Mouse (Mus musculus): ENCODE data around the gene Agfg1. TPM values are rescaled to one million over a fixed set of nuclear protein-coding genes. Genes with fewer than 3 reads are reported as not detected.

The Agfg1 gene
- polyA plus RNA-seq, 1 experiment from 2014 or later: 32.3 TPM

DNA sequence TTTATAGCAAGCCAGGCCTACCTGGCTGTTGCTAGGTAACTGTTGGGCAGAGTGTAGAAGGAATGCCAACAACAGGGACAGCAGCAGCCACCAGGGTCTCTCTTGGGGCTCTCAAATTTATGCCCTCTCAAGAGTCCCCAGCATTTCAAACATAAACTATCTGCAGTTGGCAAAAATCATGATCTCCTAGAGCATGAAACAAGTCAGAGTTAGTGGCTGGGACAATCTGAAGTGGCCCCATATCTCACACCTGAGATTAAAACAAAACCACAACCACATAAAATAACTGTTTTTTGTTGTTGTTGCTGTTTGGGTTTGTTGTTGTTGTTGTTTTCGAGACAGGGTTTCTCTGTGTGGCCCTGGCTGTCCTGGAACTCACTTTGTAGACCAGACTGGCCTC, 8.5 kb upstream of the Agfg1 start:
- Histone ChIP-seq H3K27ac (replicated peaks) (no peak overlapping the region), H3K9me3 (no peaks in the 10 kb centered on the region), H3K27me3 (replicated peaks; ENCODE audit: low read depth, poor library complexity, severe bottlenecking) (no peaks in the 10 kb centered on the region), H3K36me3 (replicated peaks) (no peaks in the 10 kb centered on the region), H3K4me1 (no peaks in the 10 kb centered on the region), H3K4me3 (no peak overlapping the region)
- WGBS: 94% methylated on average over 1 of the region's 1 CpGs
- DNase-seq (ENCODE audit: low spot score): no peak

DNA sequence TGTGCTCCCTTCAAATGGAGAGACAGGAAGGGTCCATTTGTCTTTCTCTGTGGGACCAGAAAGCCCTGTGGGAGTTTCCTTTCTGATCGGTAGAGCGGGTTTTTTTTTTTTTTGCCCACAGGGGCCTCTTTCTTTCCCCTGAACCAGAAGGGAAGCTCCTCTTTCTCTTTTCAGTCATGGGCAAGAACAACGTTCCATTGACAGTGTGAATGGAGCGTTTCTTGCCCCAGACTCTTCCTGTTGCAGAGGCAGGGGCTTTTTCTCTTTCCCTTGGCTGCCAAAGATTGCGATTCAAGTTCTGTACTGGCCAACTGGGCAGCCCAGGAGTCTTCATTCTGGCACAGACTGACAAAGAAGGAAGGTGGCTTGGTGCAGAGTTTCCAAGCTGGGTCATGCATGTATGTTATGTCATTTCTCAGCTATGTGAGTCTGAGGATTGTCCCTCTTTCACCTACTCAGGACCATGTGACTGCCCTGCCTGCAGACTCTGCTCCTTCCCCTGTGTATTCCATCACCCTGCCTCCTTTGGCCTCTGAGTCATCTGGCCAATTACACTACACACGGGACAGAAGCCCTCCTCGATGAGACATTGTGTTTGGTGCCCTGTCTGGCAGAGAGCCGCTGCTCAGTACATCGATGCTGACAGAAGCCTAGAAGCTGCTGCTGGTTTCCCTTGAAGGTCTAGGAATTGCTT, 7.6 kb upstream of the Agfg1 start:
- WGBS: 47% methylated on average over 9 of the region's 9 CpGs
- DNase-seq (ENCODE audit: low spot score): no peak
- Histone ChIP-seq H3K4me1 (no peaks in the 10 kb centered on the region), H3K9me3 (no peaks in the 10 kb centered on the region), H3K36me3 (replicated peaks) (no peaks in the 10 kb centered on the region), H3K27ac (replicated peaks) (peak overlapping the region; percentile 32), H3K4me3 (no peak overlapping the region), H3K27me3 (replicated peaks; ENCODE audit: low read depth, poor library complexity, severe bottlenecking) (no peaks in the 10 kb centered on the region)

DNA sequence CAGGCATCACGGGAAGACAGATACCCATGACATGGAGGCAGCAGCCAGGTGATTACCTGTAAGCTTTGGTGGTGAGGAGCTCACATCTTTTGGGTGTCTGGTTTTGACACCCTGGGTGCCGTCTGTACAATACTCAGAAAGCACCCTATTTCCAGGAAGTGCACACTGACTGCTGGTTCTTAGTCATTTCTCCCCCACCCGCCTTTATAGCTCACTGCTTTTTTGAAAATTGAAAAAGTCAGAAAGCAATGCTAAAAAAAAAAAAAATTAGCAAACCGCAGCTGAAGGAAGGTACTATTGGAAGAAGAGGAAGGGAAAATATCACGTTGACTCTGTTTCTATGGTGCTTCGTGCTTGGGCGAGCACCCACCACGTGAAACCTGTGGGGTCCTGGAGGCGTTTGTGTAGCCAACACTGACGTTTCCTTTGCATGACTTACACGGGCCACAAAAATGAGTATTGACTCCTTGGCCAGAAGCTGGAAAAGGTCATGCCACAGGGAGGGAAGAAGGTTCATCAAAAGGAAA, 6.7 kb upstream of the Agfg1 start:
- Histone ChIP-seq H3K4me3 (no peak overlapping the region), H3K9me3 (no peaks in the 10 kb centered on the region), H3K27me3 (replicated peaks; ENCODE audit: low read depth, poor library complexity, severe bottlenecking) (no peaks in the 10 kb centered on the region), H3K36me3 (replicated peaks) (no peaks in the 10 kb centered on the region), H3K27ac (replicated peaks) (no peak overlapping the region), H3K4me1 (no peaks in the 10 kb centered on the region)
- DNase-seq (ENCODE audit: low spot score): no peak
- WGBS: 71% methylated on average over 11 of the region's 11 CpGs

DNA sequence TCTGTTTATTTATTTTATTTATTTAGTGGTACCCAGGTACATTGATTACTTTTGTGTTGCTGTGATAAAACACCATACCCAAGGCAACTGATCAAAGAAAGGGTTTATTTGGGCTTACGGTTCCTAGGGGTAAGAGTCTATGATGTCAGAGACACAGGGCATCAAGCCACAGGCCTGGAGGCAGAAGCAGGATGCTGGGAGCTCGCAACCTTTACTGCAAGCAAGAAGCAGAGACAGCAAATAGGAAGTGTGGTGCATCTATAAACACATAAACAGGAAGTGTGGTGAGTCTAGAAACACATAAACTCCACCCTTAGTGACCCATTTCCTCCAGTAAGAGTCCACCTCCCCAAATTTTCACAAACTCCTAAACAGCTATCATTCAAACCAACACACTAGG, 5.8 kb upstream of the Agfg1 start:
- H3K4me1 ChIP-seq: peaks cover under 1% of the 10 kb centered on the region
- no peaks in the 10 kb centered on the region for H3K9me3 ChIP-seq
- no peak overlapping the region for H3K27ac ChIP-seq (replicated peaks)
- H3K27me3 ChIP-seq (replicated peaks; ENCODE audit: low read depth, poor library complexity, severe bottlenecking): no peaks in the 10 kb centered on the region
- no peak for DNase-seq (ENCODE audit: low spot score)
- WGBS: 85% methylated on average over 2 of the region's 2 CpGs
- no peak overlapping the region for H3K4me3 ChIP-seq
- H3K36me3 ChIP-seq (replicated peaks): no peaks in the 10 kb centered on the region

DNA sequence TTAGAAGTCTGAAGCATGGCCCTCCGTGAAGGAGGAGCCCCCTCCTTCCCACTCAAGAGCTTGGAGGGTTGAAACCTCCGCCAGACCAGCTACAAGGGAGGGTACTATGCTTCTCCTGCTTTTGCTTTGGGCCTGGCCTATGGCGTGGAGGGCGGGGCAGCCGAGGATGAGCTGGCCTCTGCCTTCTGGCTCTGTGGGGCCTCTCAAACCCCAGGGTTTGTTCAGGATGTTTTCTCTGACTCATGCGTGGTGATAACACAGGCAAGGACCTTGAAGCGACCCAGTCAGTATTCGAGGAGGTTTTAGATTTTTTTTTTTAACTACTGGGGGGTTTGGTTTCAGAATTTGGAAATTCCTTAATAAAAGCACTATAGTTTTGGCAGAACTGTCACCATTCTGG, 4.7 kb upstream of the Agfg1 start:
- WGBS: 67% methylated on average over 8 of the region's 8 CpGs
- Histone ChIP-seq H3K27ac (replicated peaks) (no peak overlapping the region), H3K9me3 (no peaks in the 10 kb centered on the region), H3K4me1 (peaks cover 10% of the 10 kb centered on the region), H3K36me3 (replicated peaks) (no peaks in the 10 kb centered on the region), H3K27me3 (replicated peaks; ENCODE audit: low read depth, poor library complexity, severe bottlenecking) (no peaks in the 10 kb centered on the region), H3K4me3 (no peak overlapping the region)
- no peak for DNase-seq (ENCODE audit: low spot score)

DNA sequence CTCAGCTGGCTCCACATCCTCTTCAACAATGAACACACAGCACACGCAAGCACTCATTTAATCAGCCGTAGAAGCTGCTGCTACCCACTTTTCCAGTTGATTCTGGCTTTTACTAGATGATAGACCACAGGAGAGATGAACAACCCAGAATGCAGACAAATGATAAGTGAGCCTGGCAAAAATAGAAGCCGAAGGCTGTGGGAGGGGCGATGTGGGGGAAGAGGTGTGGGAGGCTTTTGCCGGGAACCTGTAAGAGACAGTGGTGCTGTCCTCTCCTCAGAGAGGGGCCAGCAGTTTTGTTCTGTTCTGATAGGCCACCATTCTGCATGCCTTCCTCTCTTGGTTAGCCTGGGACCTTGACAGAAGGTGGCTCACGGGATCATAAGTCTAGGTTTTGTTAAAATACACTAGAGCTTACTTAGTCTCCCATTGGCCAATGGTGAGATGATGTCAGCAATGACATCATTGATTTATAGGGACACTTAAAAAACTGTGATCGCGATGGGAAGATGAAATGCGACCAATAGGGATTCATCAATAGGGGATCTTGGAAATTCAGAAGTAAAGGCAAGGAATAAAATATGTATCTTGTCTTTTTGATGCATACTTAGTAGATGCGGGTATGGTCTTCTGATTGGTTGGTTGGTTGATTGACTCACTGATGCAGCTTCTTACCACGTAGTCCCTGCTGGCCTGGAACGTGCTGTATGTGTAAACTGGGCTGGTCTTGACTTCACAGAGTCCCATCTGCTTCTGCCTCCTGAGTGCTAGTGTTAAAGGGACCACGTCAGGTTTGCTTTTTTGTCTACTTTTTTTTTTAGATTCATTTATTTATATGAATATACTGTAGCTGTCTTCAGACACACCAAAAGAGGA, 2.7 kb upstream of the Agfg1 start:
- no peaks in the 10 kb centered on the region for H3K9me3 ChIP-seq
- no peak overlapping the region for H3K4me3 ChIP-seq
- DNase-seq (ENCODE audit: low spot score): no peak
- peaks cover 20% of the 10 kb centered on the region for H3K4me1 ChIP-seq
- H3K27me3 ChIP-seq (replicated peaks; ENCODE audit: low read depth, poor library complexity, severe bottlenecking): no peaks in the 10 kb centered on the region
- no peak overlapping the region for H3K27ac ChIP-seq (replicated peaks)
- WGBS: 87% methylated on average over 13 of the region's 13 CpGs
- no peaks in the 10 kb centered on the region for H3K36me3 ChIP-seq (replicated peaks)

DNA sequence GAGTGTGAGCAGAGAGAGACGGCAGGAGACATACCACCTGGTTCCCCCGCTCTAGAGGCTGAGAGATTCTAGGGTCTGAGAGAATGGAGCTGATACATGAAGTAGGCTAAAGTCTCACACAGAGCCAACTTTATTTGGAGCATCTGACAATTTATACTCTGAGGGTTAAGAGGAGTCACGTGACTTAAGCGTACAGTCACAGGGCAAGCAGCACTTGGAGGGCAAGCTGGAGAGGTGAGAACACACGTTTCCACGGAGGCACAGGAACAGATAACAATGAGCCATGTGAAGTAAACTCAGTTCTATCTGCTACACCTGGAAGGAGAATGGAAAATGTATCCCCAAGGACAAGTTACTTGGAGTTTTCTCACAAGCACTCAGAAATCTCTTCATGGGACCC, 1.7 kb upstream of the Agfg1 start:
- Histone ChIP-seq H3K9me3 (no peaks in the 10 kb centered on the region), H3K4me3 (no peak overlapping the region), H3K36me3 (replicated peaks) (peaks cover 5% of the 10 kb centered on the region), H3K4me1 (peaks cover 20% of the 10 kb centered on the region), H3K27ac (replicated peaks) (no peak overlapping the region), H3K27me3 (replicated peaks; ENCODE audit: low read depth, poor library complexity, severe bottlenecking) (no peaks in the 10 kb centered on the region)
- 77% methylated on average over 6 of the region's 6 CpGs for WGBS
- no peak for DNase-seq (ENCODE audit: low spot score)

DNA sequence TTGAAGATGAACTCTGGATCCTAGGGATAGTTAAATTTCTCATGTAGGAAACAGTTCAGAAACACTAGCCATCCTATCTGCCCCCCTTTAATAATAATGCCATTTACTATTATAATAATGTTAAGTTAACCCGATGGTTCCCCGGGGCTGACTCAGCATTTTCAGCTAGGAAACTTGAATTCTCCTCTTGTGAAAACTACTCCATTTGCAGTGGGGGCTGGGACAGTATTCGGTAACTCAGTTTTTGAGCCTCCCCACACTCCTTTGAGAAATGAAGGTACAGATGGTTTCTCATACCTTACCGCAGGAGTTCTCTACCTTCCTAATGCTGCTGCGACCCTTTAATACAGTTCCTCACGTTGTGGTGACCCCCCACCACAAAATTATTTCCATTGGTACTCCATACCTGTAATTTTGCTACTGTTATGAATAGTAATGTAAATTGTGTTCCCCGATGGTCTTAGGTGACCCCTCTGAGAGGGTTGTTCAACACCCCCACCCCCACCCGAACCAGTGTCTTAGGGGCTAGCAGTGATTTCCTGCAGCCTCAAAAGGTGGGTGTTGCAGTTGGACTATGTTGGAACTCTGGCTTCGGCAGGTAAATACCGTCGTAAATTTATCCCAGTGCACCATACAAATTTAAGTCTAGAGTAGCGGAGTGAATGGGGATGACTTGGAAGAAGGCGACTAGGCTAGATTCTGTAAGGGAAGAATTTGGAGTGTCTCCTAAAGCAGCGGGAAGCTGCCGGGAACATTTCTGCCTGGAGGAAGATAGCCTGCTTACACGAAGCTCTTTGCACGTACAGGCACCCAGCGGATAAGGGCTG, 601 bp upstream of the Agfg1 start:
- Histone ChIP-seq H3K27ac (replicated peaks) (peak overlapping the region; percentile 95), H3K4me3 (peak overlapping the region; percentile 100), H3K36me3 (replicated peaks) (peaks cover 5% of the 10 kb centered on the region), H3K4me1 (peaks cover 20% of the 10 kb centered on the region), H3K9me3 (no peaks in the 10 kb centered on the region), H3K27me3 (replicated peaks; ENCODE audit: low read depth, poor library complexity, severe bottlenecking) (no peaks in the 10 kb centered on the region)
- WGBS: 32% methylated on average over 18 of the region's 18 CpGs
- no peak for DNase-seq (ENCODE audit: low spot score)

DNA sequence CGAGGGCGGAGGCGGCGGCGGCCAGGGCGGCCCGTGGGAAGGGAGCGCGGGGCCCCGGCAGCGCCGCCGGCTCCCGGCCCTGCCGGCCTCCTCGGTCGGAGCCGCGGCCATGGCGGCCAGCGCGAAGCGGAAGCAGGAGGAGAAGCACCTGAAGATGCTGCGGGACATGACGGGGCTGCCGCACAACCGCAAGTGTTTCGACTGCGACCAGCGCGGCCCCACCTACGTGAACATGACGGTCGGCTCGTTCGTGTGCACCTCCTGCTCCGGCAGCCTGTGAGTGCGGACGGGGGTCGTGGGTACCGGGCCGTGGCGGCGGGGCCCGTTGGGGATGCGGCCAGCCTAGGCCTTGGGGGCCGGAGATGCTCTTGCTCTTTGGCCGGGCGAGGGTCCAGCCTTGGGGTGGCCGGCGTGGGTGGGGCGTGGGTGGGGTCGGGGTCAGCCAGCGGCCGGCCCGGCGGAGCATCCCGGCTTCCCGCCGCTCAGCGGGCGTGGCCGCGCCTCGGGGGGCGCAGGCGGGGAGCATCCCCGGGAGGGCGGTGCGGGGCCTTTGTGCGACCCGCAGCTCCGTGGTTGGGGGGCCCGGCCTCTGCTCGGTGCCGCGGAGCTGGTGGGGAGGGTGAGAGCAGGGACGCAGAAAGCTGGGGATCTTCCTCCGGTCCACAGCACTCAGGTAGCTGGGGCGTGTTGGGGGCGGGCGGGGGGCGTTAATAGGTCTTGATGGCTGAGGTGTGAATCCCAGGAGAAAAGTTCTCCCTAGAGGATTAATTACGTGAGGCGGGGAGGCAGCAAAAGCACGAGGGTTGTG, 535 bp downstream of the Agfg1 start:
- DNase-seq (ENCODE audit: low spot score): no peak
- Histone ChIP-seq H3K27ac (replicated peaks) (peak overlapping the region; percentile 95), H3K4me1 (peaks cover 20% of the 10 kb centered on the region), H3K36me3 (replicated peaks) (peaks cover 5% of the 10 kb centered on the region), H3K4me3 (peak overlapping the region; percentile 100), H3K9me3 (no peaks in the 10 kb centered on the region), H3K27me3 (replicated peaks; ENCODE audit: low read depth, poor library complexity, severe bottlenecking) (no peaks in the 10 kb centered on the region)
- under 1% methylated on average over 86 of the region's 86 CpGs for WGBS

DNA sequence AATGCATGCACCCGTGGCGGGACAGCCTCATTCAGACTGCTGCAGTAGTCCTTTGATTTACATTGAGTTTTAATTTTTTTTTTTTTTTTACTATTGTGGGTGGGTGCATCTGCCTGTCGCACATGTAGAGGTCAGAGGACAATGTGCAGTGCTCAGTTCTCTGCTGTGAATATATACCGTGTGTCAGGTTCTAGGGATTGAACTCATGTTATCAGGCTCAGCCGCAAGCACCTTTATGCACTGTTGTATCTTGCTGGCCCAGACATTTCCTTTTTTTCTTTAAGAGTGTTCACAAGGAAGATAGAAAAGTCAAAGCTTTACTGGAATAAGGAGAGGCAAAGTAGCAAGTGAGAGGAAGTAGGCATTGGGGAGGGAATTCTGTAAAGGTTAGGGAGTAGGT, 16.4 kb downstream of the Agfg1 start:
- WGBS: 93% methylated on average over 5 of the region's 5 CpGs
- H3K27me3 ChIP-seq (replicated peaks; ENCODE audit: low read depth, poor library complexity, severe bottlenecking): no peaks in the 10 kb centered on the region

DNA sequence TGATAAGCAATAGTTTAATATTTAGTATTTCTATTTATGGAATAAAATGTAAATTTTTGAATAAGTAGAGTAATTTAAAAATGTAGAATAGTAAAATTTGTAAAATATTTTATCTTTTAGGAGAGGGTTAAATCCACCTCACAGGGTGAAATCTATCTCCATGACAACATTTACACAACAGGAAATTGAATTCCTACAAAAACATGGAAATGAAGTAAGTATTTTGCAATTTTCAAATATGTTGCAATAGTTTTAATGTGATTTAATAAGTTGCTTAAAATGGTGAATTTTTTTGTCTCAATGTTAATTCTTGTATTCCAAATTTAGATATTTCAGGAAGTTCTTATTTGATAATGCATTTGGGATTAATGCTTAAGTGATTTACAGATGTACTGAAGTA, 19.0 kb downstream of the Agfg1 start:
- Histone ChIP-seq H3K4me1 (peaks cover 2% of the 10 kb centered on the region; the same call in 1 of the 2 replicates), H3K4me3 (no peak overlapping the region)

More for the DNA sequence above, 16.4 kb downstream of the Agfg1 start:
- peaks cover 2% of the 10 kb centered on the region; the same call in 1 of the 2 replicates for H3K4me1 ChIP-seq
- peaks cover 8% of the 10 kb centered on the region for H3K36me3 ChIP-seq (replicated peaks)
- H3K9me3 ChIP-seq: no peaks in the 10 kb centered on the region
- H3K4me3 ChIP-seq: no peak overlapping the region
- DNase-seq (ENCODE audit: low spot score): no peak
- no peak overlapping the region for H3K27ac ChIP-seq (replicated peaks)

More for the DNA sequence above, 19.0 kb downstream of the Agfg1 start:
- H3K27ac ChIP-seq (replicated peaks): no peak overlapping the region
- H3K9me3 ChIP-seq: no peaks in the 10 kb centered on the region
- peaks cover 21% of the 10 kb centered on the region for H3K36me3 ChIP-seq (replicated peaks)
- H3K27me3 ChIP-seq (replicated peaks; ENCODE audit: low read depth, poor library complexity, severe bottlenecking): no peaks in the 10 kb centered on the region
- no peak for DNase-seq (ENCODE audit: low spot score)

Measured in embryonic facial prominence, embryonic 10.5 days (tissue).